Mouse (Mus musculus) heart, postnatal 0 days (tissue): Measurements from ENCODE around the gene Cux1.

ENCODE experiments used
- CTCF ChIP-seq: IDR thresholded peaks from 2 replicates; pipeline ENCODE4 v1.5.1; 2016; ENCODE audit warnings: antibody characterized with exemption, control low read depth, low read depth
- EP300 ChIP-seq: IDR thresholded peaks from 2 replicates; pipeline ENCODE4 v1.6.1; 2016; ENCODE audit warnings: antibody characterized with exemption, low read depth

GRCm38 (mm10) chr5:136403565-136403961, 163.7 kb downstream of the Cux1 start:
- TF ChIP-seq CTCF (no peak), EP300 (no peak)
